Mouse (Mus musculus) Patski (cell line): ENCODE measurements at regions not wholly inside any gene's neighbourhood (a gene's known extent, or its start where the extent isn't known, plus 50 kb on each side); places are given as distances from the start of the nearest gene placed in this dataset.
A peak's percentile ranks its signal among the peaks of the same experiment; 100 is the strongest.

Source experiments
- ATAC-seq: fragments of 100-300 bp; one replicate; pipeline ENCODE4 v1.8.0; 2021
- CTCF ChIA-PET: fragments of 350-600 bp; sonication (Branson Sonifier 250); formaldehyde crosslinking; loops from one replicate; lab custom pipeline; 2022; ENCODE audit warnings: inconsistent platforms; lab: Charles Lee
- POLR2A ChIA-PET: fragments of 350-600 bp; sonication (Branson Sonifier 250); formaldehyde crosslinking; loops from one replicate; lab custom pipeline; 2022; ENCODE audit warnings: antibody characterized with exemption, inconsistent platforms; lab: Charles Lee
- DNase-seq: peaks from one replicate; pipeline ENCODE4 v3.0.0-alpha.2; 2011; ENCODE audit warnings: low read depth, low spot score
- H3K27me3 ChIP-seq: fragments of 371-371 bp; one replicate; pipeline ENCODE4 v1.5.1; 2021
- CTCF ChIP-seq: fragments of 100-300 bp; IDR thresholded peaks from one replicate; pipeline ENCODE4 v1.5.1; 2021
- in situ Hi-C: fragments of 300-500 bp; cut with MboI; formaldehyde crosslinking; loops from 3 replicates; pipeline ENCODE4 v1.11.1; 2018; ENCODE audit warnings: low pct_unique_long_range_greater_than_20kb, mixed read lengths

GRCm38 (mm10) chr2:160452730-160453129 lies 85.9 kb upstream of the Mafb start:
- POLR2A ChIA-PET = no interaction called here
- in situ Hi-C loops = no loop called here
- DNase-seq (peak; percentile 24), ATAC-seq (peak; percentile 52)
- CTCF ChIA-PET = interaction anchor here (0.5 kb wide), 1 partner anchor 345 kb away, joined by 3 read pairs; no protein-coding TSS in a partner anchor
- no peak for TF ChIP-seq CTCF
- peaks cover 8% of the 10 kb centered on the region for H3K27me3 ChIP-seq

GRCm38 (mm10) chr2:160455617-160456016 lies 88.8 kb upstream of the Mafb start:
- ChIA-PET CTCF (no interaction called here), POLR2A (no interaction called here)
- H3K27me3 ChIP-seq = peaks cover 17% of the 10 kb centered on the region
- no peak for TF ChIP-seq CTCF
- ATAC-seq (no peak), DNase-seq (no peak)
- in situ Hi-C loops = no loop called here

GRCm38 (mm10) chr2:160456681-160457080 lies 89.8 kb upstream of the Mafb start:
- no peak for DNase-seq
- POLR2A ChIA-PET = no interaction called here
- no peak for TF ChIP-seq CTCF
- CTCF ChIA-PET = no interaction called here
- in situ Hi-C loops = no loop called here
- peaks cover 17% of the 10 kb centered on the region for H3K27me3 ChIP-seq
- no peak for ATAC-seq

- CTCF ChIA-PET = no interaction called here
- no peak for TF ChIP-seq CTCF
- H3K27me3 ChIP-seq = peaks cover 43% of the 10 kb centered on the region
- in situ Hi-C loops = no loop called here
- POLR2A ChIA-PET = no interaction called here
- DNase-seq = no peak
- ATAC-seq = no peak
Observed at GRCm38 (mm10) chr2:160471561-160471960, 104.7 kb upstream of the Mafb start.

GRCm38 (mm10) chr2:160476181-160476580 lies 109.3 kb upstream of the Mafb start:
- no peak for ATAC-seq
- in situ Hi-C loops = no loop called here
- ChIA-PET POLR2A (no interaction called here), CTCF (no interaction called here)
- H3K27me3 ChIP-seq = peaks cover 28% of the 10 kb centered on the region
- no peak for DNase-seq
- TF ChIP-seq CTCF = no peak

- in situ Hi-C loops = no loop called here
- no peak for ATAC-seq
- POLR2A ChIA-PET = no interaction called here
Observed at GRCm38 (mm10) chr2:160479240-160479639, 112.4 kb upstream of the Mafb start.

GRCm38 (mm10) chr2:160485097-160485496 lies 118.2 kb upstream of the Mafb start:
- ATAC-seq = no peak
- POLR2A ChIA-PET = no interaction called here

More at GRCm38 (mm10) chr2:160479240-160479639, 112.4 kb upstream of the Mafb start:
- TF ChIP-seq CTCF = no peak
- no peak for DNase-seq
- CTCF ChIA-PET = no interaction called here
- H3K27me3 ChIP-seq = peaks cover 12% of the 10 kb centered on the region

GRCm38 (mm10) chr2:160485515-160485914 lies 118.7 kb upstream of the Mafb start:
- H3K27me3 ChIP-seq = peaks cover 5% of the 10 kb centered on the region
- in situ Hi-C loops = no loop called here
- TF ChIP-seq CTCF = no peak
- no peak for DNase-seq
- ChIA-PET CTCF (no interaction called here), POLR2A (no interaction called here)
- ATAC-seq = no peak

More at GRCm38 (mm10) chr2:160485097-160485496, 118.2 kb upstream of the Mafb start:
- no peak for TF ChIP-seq CTCF
- in situ Hi-C loops = no loop called here
- peaks cover 5% of the 10 kb centered on the region for H3K27me3 ChIP-seq
- no peak for DNase-seq
- CTCF ChIA-PET = no interaction called here

GRCm38 (mm10) chr2:160499726-160500125 lies 132.9 kb upstream of the Mafb start:
- in situ Hi-C loops = no loop called here
- DNase-seq = no peak
- POLR2A ChIA-PET = no interaction called here
- no peak for ATAC-seq
- CTCF ChIA-PET = no interaction called here
- no peak for TF ChIP-seq CTCF
- H3K27me3 ChIP-seq = no peaks in the 10 kb centered on the region

GRCm38 (mm10) chr2:160502901-160503300 lies 136.0 kb upstream of the Mafb start:
- no peak for TF ChIP-seq CTCF
- POLR2A ChIA-PET = no interaction called here
- DNase-seq (no peak), ATAC-seq (no peak)
- CTCF ChIA-PET = no interaction called here
- in situ Hi-C loops = no loop called here
- H3K27me3 ChIP-seq = peaks cover 2% of the 10 kb centered on the region

- ChIA-PET POLR2A (no interaction called here), CTCF (no interaction called here)
- H3K27me3 ChIP-seq = peaks cover 4% of the 10 kb centered on the region
- TF ChIP-seq CTCF = no peak
- in situ Hi-C loops = no loop called here
- DNase-seq (no peak), ATAC-seq (no peak)
Observed at GRCm38 (mm10) chr2:160503597-160504393, 136.9 kb upstream of the Mafb start.

GRCm38 (mm10) chr2:160504394-160504657 lies 137.5 kb upstream of the Mafb start:
- no peak for DNase-seq
- ATAC-seq = no peak
- in situ Hi-C loops = no loop called here

More at GRCm38 (mm10) chr2:160504394-160504657, 137.5 kb upstream of the Mafb start:
- TF ChIP-seq CTCF = no peak
- H3K27me3 ChIP-seq = peaks cover 4% of the 10 kb centered on the region
- ChIA-PET CTCF (no interaction called here), POLR2A (no interaction called here)
